Mouse (Mus musculus) stomach, postnatal 0 days (tissue): ENCODE results near the gene Pom121.

ENCODE experiments used
- CTCF ChIP-seq: IDR thresholded peaks from 2 replicates; pipeline ENCODE4 v1.5.1; 2016; ENCODE audit warnings: antibody characterized with exemption, low read depth, mild to moderate bottlenecking, moderate library complexity
- EP300 ChIP-seq: optimal IDR thresholded peaks from 2 replicates; pipeline ENCODE3; 2016; ENCODE audit warnings: antibody characterized with exemption

- TF ChIP-seq CTCF (peak; percentile 76), EP300 (no peak)
These were observed 1.5 kb upstream of the Pom121 start for GRCm38 (mm10) chr5:135395826-135396225.
